Mouse (Mus musculus): ENCODE measurements at regions not wholly inside any gene's neighbourhood (a gene's known extent, or its start where the extent isn't known, plus 50 kb on each side); places are given as distances from the start of the nearest gene placed in this dataset.

GRCm38 (mm10) chr3:131998838-131999613, 86.1 kb upstream of the Dkk2 start:
- Histone ChIP-seq H3K27ac (no peak overlapping the region), H3K27me3 (no peaks in the 10 kb centered on the region), H3K4me2 (no peak overlapping the region), H3K9me3 (replicated peaks) (no peaks in the 10 kb centered on the region), H3K9ac (no peak overlapping the region), H3K4me1 (0 out of 2 replicates have a peak, but pooled peaks cover 2% of the 10 kb centered on the region), H3K36me3 (no peaks in the 10 kb centered on the region), H3K4me3 (replicated peaks) (no peak overlapping the region)
- WGBS, result 58% methylated on average over 6 of the region's 6 CpGs
- ATAC-seq (replicated peaks; ENCODE audit: low FRiP score), result no peak

- no peak overlapping the region for H3K27ac ChIP-seq
- H3K9me3 ChIP-seq (replicated peaks), result no peaks in the 10 kb centered on the region
- no peaks in the 10 kb centered on the region for H3K4me1 ChIP-seq
- no peak overlapping the region for H3K9ac ChIP-seq
- H3K27me3 ChIP-seq, result no peaks in the 10 kb centered on the region
- ATAC-seq (replicated peaks; ENCODE audit: low FRiP score), result no peak
- WGBS, result 59% methylated on average over 7 of the region's 7 CpGs
- no peaks in the 10 kb centered on the region for H3K36me3 ChIP-seq
- no peak overlapping the region for H3K4me3 ChIP-seq (replicated peaks)
- H3K4me2 ChIP-seq, result no peak overlapping the region
These were observed 78.9 kb upstream of the Dkk2 start for GRCm38 (mm10) chr3:132006191-132006590.

GRCm38 (mm10) chr3:132006912-132007311, 78.2 kb upstream of the Dkk2 start:
- WGBS, result 60% methylated on average over 11 of the region's 11 CpGs
- H3K36me3 ChIP-seq, result no peaks in the 10 kb centered on the region
- H3K27ac ChIP-seq, result no peak overlapping the region
- no peak overlapping the region for H3K9ac ChIP-seq
- no peaks in the 10 kb centered on the region for H3K4me1 ChIP-seq
- no peak overlapping the region for H3K4me3 ChIP-seq (replicated peaks)
- H3K4me2 ChIP-seq, result no peak overlapping the region
- no peaks in the 10 kb centered on the region for H3K9me3 ChIP-seq (replicated peaks)
- H3K27me3 ChIP-seq, result no peaks in the 10 kb centered on the region
- ATAC-seq (replicated peaks; ENCODE audit: low FRiP score), result no peak

GRCm38 (mm10) chr3:132007356-132007755, 77.7 kb upstream of the Dkk2 start:
- H3K36me3 ChIP-seq, result no peaks in the 10 kb centered on the region
- H3K9ac ChIP-seq, result no peak overlapping the region
- H3K9me3 ChIP-seq (replicated peaks), result no peaks in the 10 kb centered on the region
- ATAC-seq (replicated peaks; ENCODE audit: low FRiP score), result no peak
- H3K4me3 ChIP-seq (replicated peaks), result no peak overlapping the region
- H3K27ac ChIP-seq, result no peak overlapping the region
- no peaks in the 10 kb centered on the region for H3K27me3 ChIP-seq
- no peaks in the 10 kb centered on the region for H3K4me1 ChIP-seq
- no peak overlapping the region for H3K4me2 ChIP-seq
- WGBS, result 74% methylated on average over 4 of the region's 4 CpGs

GRCm38 (mm10) chr3:132015205-132015604, 69.9 kb upstream of the Dkk2 start:
- Histone ChIP-seq H3K36me3 (no peaks in the 10 kb centered on the region), H3K27me3 (no peaks in the 10 kb centered on the region), H3K9me3 (replicated peaks) (no peaks in the 10 kb centered on the region), H3K9ac (no peak overlapping the region), H3K4me2 (no peak overlapping the region), H3K4me3 (replicated peaks) (no peak overlapping the region), H3K4me1 (no peaks in the 10 kb centered on the region), H3K27ac (no peak overlapping the region)
- 66% methylated on average over 6 of the region's 6 CpGs for WGBS
- ATAC-seq (replicated peaks; ENCODE audit: low FRiP score), result no peak

GRCm38 (mm10) chr3:132017485-132018261, 67.4 kb upstream of the Dkk2 start:
- 56% methylated on average over 15 of the region's 15 CpGs for WGBS
- Histone ChIP-seq H3K4me3 (replicated peaks) (no peak overlapping the region), H3K27ac (no peak overlapping the region), H3K9ac (no peak overlapping the region), H3K4me2 (no peak overlapping the region), H3K4me1 (no peaks in the 10 kb centered on the region), H3K9me3 (replicated peaks) (no peaks in the 10 kb centered on the region), H3K27me3 (no peaks in the 10 kb centered on the region), H3K36me3 (no peaks in the 10 kb centered on the region)
- ATAC-seq (replicated peaks; ENCODE audit: low FRiP score), result no peak

GRCm38 (mm10) chr3:132018505-132018904, 66.6 kb upstream of the Dkk2 start:
- Histone ChIP-seq H3K27me3 (no peaks in the 10 kb centered on the region), H3K4me2 (no peak overlapping the region), H3K9me3 (replicated peaks) (no peaks in the 10 kb centered on the region), H3K27ac (no peak overlapping the region), H3K9ac (no peak overlapping the region), H3K4me1 (no peaks in the 10 kb centered on the region), H3K36me3 (no peaks in the 10 kb centered on the region), H3K4me3 (replicated peaks) (no peak overlapping the region)
- no peak for ATAC-seq (replicated peaks; ENCODE audit: low FRiP score)
- 81% methylated on average over 2 of the region's 2 CpGs for WGBS

- 73% methylated on average over 4 of the region's 4 CpGs for WGBS
- H3K4me1 ChIP-seq, result no peaks in the 10 kb centered on the region
- no peaks in the 10 kb centered on the region for H3K9me3 ChIP-seq (replicated peaks)
- H3K4me2 ChIP-seq, result no peak overlapping the region
- H3K27me3 ChIP-seq, result no peaks in the 10 kb centered on the region
- ATAC-seq (replicated peaks; ENCODE audit: low FRiP score), result no peak
- H3K9ac ChIP-seq, result no peak overlapping the region
- no peaks in the 10 kb centered on the region for H3K36me3 ChIP-seq
- no peak overlapping the region for H3K27ac ChIP-seq
- no peak overlapping the region for H3K4me3 ChIP-seq (replicated peaks)
These were observed 63.1 kb upstream of the Dkk2 start for GRCm38 (mm10) chr3:132022032-132022431.

GRCm38 (mm10) chr3:132023342-132023741, 61.8 kb upstream of the Dkk2 start:
- H3K4me1 ChIP-seq, result no peaks in the 10 kb centered on the region
- 82% methylated on average over 6 of the region's 6 CpGs for WGBS
- H3K4me3 ChIP-seq (replicated peaks), result no peak overlapping the region
- H3K27me3 ChIP-seq, result no peaks in the 10 kb centered on the region
- no peaks in the 10 kb centered on the region for H3K36me3 ChIP-seq
- no peaks in the 10 kb centered on the region for H3K9me3 ChIP-seq (replicated peaks)
- H3K27ac ChIP-seq, result no peak overlapping the region
- H3K9ac ChIP-seq, result no peak overlapping the region
- ATAC-seq (replicated peaks; ENCODE audit: low FRiP score), result no peak
- no peak overlapping the region for H3K4me2 ChIP-seq

GRCm38 (mm10) chr3:132029112-132029511, 56.0 kb upstream of the Dkk2 start:
- Histone ChIP-seq H3K27ac (no peak overlapping the region), H3K4me3 (replicated peaks) (no peak overlapping the region), H3K36me3 (no peaks in the 10 kb centered on the region), H3K4me2 (no peak overlapping the region), H3K9ac (no peak overlapping the region), H3K4me1 (peaks cover 5% of the 10 kb centered on the region), H3K9me3 (replicated peaks) (no peaks in the 10 kb centered on the region), H3K27me3 (no peaks in the 10 kb centered on the region)
- 85% methylated on average over 3 of the region's 3 CpGs for WGBS
- no peak for ATAC-seq (replicated peaks; ENCODE audit: low FRiP score)

- Histone ChIP-seq H3K27ac (peak overlapping the region; percentile 66), H3K27me3 (no peaks in the 10 kb centered on the region), H3K4me3 (replicated peaks) (no peak overlapping the region), H3K4me2 (no peak overlapping the region), H3K36me3 (no peaks in the 10 kb centered on the region), H3K9me3 (replicated peaks) (no peaks in the 10 kb centered on the region), H3K9ac (no peak overlapping the region), H3K4me1 (peaks cover 5% of the 10 kb centered on the region)
- 13% methylated on average over 5 of the region's 5 CpGs for WGBS
- ATAC-seq (replicated peaks; ENCODE audit: low FRiP score), result peak; percentile 66; the same call in 1 of the 2 replicates
These were observed 51.9 kb upstream of the Dkk2 start for GRCm38 (mm10) chr3:132033078-132033713.

GRCm38 (mm10) chr3:132035176-132035575, 49.9 kb upstream of the Dkk2 start:
- Histone ChIP-seq H3K27ac (no peak overlapping the region), H3K36me3 (no peaks in the 10 kb centered on the region), H3K4me3 (replicated peaks) (no peak overlapping the region), H3K4me1 (peaks cover 5% of the 10 kb centered on the region), H3K4me2 (no peak overlapping the region), H3K9me3 (replicated peaks) (no peaks in the 10 kb centered on the region), H3K27me3 (no peaks in the 10 kb centered on the region), H3K9ac (no peak overlapping the region)
- WGBS, result 83% methylated on average over 2 of the region's 2 CpGs
- ATAC-seq (replicated peaks; ENCODE audit: low FRiP score), result no peak
